Mouse (Mus musculus) layer of hippocampus, adult 2 months (tissue): ENCODE results near the gene Pan2. TPM values are rescaled to one million over a fixed set of nuclear protein-coding genes. Genes with fewer than 3 reads are reported as not detected.
"Not testable (repeated sequence)": the region's sequence is repeated elsewhere in the genome, so short reads cannot be mapped to it uniquely, and the experiment has no call there.

ENCODE experiments used
- DNase-seq, 2 experiments: peaks; one replicate each; pipeline ENCODE4 v3.0.0; 2022; ENCODE audit warnings: low spot score in 2 of 2
- H3K27ac ChIP-seq: fragments of 200-600 bp; 2 replicates; pipeline ENCODE4 v1.8.1; 2022
- H3K4me3 ChIP-seq: fragments of 200-600 bp; 2 replicates; pipeline ENCODE4 v1.8.1; 2022; ENCODE audit warnings: mild to moderate bottlenecking
- CTCF ChIP-seq: fragments of 200-600 bp; conservative IDR thresholded peaks from 2 replicates; pipeline ENCODE4 v1.8.1; 2022; ENCODE audit warnings: antibody characterized with exemption, mild to moderate bottlenecking, moderate library complexity
- long read RNA-seq, 2 experiments: library from polyadenylated mRNA; stranded (forward); transcript quantifications; one replicate each; pipeline ENCODE4 v2.0.0; 2021; ENCODE audit warnings: borderline mapping rate in 2 of 2
- total RNA-seq, 2 experiments: library from RNA; stranded (reverse); gene quantifications; 2 replicates each; pipeline ENCODE4 v1.2.3; 2021

Pan2 gene
- 10 to 100 TPM; 14.7 to 16.4 TPM for total RNA-seq
- long read RNA-seq, experiment 1, full-length matches to known transcripts: 5 of 17 reads
- long read RNA-seq, experiment 1, partial matches to known transcripts: 2 of 17 reads
- long read RNA-seq, experiment 1, other reads (novel, unspliced or antisense): 10 of 17 reads
- long read RNA-seq, experiment 2, full-length matches to known transcripts: 6 of 29 reads
- long read RNA-seq, experiment 2, partial matches to known transcripts: 3 of 29 reads
- long read RNA-seq, experiment 2, other reads (novel, unspliced or antisense): 20 of 29 reads

GRCm38 (mm10) chr10:128303126-128304021 lies at the start of gene Pan2:
Gene Pan2 (plus strand): TSS chr10:128303335.
- Histone ChIP-seq H3K27ac (peak within 1 kb of the TSS; percentile 99), H3K4me3 (peak within 1 kb of the TSS; percentile 96)
- no peak for TF ChIP-seq CTCF
- DNase-seq: peak; percentile 99 to 100

DNA sequence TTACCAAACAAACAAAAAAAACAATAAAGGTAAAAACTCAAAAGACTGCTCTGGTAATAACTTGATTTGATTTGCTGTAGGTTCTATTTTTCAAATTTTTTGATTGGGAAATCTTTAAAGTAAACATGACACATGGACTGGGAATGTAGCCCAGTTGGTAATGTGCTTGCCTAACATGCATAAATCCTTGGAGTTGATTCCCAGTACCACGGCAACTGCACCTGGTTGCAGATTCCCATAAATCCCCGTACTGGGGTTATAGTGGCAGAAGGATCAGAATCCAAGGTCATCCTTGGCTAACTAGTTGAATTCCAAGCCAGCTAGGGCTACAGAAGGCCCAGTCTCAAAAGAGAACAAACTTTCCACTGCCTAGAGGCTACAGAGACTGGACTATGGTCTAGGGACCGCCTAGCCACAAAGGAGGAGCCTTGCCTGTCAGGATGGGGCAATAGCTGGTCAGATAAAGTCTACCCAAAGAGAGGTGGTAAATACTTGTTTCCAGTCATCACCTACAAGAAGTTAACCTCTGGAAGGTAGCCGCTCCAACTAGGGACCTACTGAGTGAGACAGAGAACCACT lies 49.4 kb upstream of the Pan2 start, which contains the start of gene Apon:
Gene Apon, plus strand, starts transcription at position 420 of the 579 bp plus-strand sequence.
- no peak for DNase-seq
- TF ChIP-seq CTCF: no peak
- Histone ChIP-seq H3K27ac (no peak within 1 kb of the TSS), H3K4me3 (no peak within 1 kb of the TSS)

DNA sequence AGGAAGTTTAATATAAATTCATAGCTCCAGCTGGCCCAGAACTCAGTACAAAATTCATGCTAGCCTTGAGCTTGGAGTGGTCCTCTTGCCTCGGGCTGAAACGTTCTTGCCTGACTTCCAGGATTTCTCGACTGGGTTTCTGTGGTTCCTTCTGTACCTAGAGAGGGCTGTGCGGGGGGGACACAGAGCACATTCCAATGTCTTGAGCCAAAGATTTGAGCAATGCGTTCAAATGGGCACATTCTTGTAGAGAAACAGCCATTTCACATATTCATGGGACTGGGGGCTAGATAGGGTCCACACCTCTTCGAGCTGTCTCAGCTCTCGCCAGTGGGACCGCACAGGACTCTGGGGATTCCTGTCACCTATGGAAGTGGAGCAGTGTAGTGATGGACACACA lies 47.2 kb upstream of the Pan2 start:
- no peak overlapping the region for H3K27ac ChIP-seq
- DNase-seq: no peak
- TF ChIP-seq CTCF: no peak
- no peak overlapping the region for H3K4me3 ChIP-seq

GRCm38 (mm10) chr10:128256328-128256727 lies 46.8 kb upstream of the Pan2 start:
- Histone ChIP-seq H3K4me3 (no peak overlapping the region), H3K27ac (no peak overlapping the region)
- TF ChIP-seq CTCF: no peak
- no peak for DNase-seq

GRCm38 (mm10) chr10:128258953-128259352 lies 44.2 kb upstream of the Pan2 start:
- TF ChIP-seq CTCF: 0 out of 2 replicates have a peak, but pooled peaks have one; percentile 11
- DNase-seq: no peak
- H3K27ac ChIP-seq: no peak overlapping the region
- no peak overlapping the region for H3K4me3 ChIP-seq

DNA sequence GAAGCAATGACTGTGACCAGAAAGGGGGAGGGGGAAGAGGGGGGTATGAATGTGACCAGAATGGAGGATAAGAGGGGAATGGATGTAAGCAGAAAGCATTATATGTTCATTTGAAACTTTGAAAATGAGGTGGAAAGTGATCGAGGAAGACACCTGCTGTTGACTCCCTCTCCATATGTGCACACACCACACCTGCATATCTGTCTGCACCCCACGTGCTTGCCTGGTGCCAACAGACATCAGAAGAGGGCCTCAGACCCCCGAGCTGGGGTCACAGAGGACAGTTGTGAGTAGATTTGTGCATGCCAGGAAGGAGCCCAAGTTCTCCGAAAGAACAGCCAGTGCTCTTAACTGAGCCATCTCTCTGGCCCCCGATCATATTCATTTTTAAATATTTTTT lies 43.2 kb upstream of the Pan2 start:
- TF ChIP-seq CTCF: no peak
- Histone ChIP-seq H3K27ac (no peak overlapping the region), H3K4me3 (no peak overlapping the region)
- no peak for DNase-seq

DNA sequence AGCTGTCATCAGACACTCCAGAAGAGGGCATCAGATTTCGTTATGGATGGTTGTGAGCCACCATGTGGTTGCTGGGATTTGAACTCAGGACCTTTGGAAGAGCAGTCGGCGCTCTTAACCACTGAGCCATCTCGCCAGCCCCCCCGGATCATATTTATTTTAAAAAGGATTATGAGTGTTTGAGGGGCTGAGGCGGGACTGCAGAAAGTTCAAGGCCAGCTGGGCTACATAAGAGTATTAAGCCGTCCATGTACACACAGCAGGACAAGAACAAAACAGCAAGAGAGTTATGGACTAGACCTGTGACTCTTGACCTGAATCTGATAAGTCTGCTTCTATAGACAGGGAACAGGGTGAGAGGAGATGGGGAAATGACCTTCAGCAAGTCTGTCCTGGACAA lies 42.8 kb upstream of the Pan2 start:
- H3K4me3 ChIP-seq, DNase-seq, H3K27ac ChIP-seq: not testable (repeated sequence)

DNA sequence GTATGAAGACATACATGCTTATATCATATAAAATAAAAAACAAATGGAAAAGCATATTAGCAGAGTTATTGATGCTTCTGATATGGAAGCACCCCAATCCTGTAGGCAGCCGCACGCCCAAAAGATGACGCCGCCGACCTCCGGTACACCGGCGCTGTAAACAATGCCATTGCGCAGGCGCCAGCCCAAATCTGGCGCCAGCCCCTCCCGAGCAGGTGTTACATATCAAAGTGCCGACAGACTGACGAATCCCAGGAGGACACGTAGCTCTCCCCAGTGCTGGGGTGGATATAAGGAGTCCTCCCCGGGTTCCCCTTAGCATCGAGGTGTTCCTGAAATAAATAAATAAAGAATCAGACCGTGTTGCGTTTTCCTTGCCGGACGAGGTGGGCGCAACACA lies 40.8 kb upstream of the Pan2 start:
- Histone ChIP-seq H3K27ac (no peak overlapping the region), H3K4me3 (no peak overlapping the region)
- TF ChIP-seq CTCF: no peak
- no peak for DNase-seq

DNA sequence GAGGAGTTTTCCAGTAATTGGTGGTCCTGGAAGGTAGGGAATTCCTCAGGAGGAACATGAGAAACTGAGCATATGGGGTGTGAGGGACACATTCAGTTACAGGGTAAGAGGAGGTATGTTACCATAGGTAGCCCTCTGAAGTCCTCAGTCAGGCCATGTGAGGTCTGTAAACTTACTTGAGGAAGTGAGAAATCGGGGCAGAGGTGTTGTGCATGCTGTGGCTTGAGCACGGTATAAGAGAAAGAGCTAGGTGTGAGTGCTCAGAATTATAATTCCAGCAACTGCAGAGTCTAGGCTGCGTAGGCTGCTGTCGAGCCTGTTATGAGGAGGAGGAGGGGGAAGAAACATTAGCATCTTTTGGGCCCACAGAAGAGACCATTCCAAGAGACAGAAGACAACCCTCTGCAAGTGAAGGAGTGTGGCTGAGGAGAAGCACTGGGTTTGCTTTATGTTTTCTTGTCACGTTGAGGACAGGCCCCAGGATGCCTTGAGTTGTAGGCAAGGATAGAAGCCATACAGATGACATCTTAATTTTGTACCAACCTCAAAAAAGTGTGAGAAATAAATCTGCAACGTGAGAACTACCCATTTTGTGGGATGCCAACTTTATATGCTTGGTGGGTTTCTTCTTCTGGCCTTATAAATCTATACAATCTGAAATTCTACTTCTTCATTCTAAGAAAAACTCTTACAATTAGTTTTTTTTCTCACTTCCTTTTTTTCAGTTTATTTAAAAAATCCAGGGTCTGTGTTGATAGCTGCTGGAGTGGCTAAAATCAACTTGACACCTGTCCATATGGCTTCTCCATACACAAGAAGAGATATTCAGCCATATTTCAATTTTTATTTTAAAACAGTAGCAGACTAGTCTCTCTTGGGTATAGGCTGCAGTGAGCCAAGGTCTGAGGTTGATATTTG lies 39.5 kb upstream of the Pan2 start:
- no peak for TF ChIP-seq CTCF

GRCm38 (mm10) chr10:128268371-128268770 lies 34.8 kb upstream of the Pan2 start, which contains the start of gene Apof:
Gene Apof (plus strand): TSS chr10:128268671.
- no peak for TF ChIP-seq CTCF
- H3K4me3 ChIP-seq: no peak within 1 kb of the TSS
- no peak for DNase-seq
- H3K27ac ChIP-seq: no peak within 1 kb of the TSS

More for the DNA sequence above, 39.5 kb upstream of the Pan2 start:
- no peak for DNase-seq
- Histone ChIP-seq H3K4me3 (no peak overlapping the region), H3K27ac (no peak overlapping the region)

DNA sequence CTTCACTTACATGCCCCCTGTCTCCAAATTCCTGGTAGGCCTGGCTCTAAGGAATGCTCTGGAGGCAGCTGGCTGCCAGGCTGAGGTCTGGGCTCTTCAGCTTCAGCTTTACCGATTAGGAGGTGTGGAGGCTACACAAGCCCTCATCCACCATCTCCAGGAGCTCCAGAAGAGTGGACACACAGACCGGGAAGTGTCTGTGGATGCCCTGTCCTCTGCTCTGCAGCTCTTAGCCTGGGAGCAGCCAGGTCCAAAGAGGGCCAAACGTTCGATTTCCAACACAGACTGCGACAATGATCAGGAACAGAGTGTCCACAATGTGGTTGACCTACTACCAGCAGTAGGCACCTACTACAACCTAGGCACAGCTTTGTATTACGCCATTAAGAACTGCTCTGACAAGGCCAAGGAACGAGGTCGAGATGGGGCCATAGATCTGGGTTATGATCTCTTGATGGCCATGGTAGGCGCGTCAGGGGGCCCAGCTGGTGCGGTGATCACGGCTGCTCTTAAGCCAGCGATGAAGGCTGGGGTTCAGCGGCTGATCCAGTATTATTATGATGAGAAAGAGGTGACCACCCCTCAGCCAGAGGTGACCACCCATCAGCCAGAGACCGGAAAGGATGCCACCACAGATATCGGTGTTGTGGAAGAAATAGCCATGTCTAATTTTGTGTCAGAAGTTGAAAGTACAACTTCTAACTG lies 33.8 kb upstream of the Pan2 start:
- Histone ChIP-seq H3K27ac (peak overlapping the region; percentile 89; the same call in 1 of the 2 replicates), H3K4me3 (peak overlapping the region; percentile 99)
- DNase-seq: no peak
- TF ChIP-seq CTCF: no peak
